Mouse (Mus musculus) midbrain, embryonic 11.5 days (tissue): Measurements from ENCODE around the gene Slc31a2. TPM values are rescaled to one million over a fixed set of nuclear protein-coding genes. Genes with fewer than 3 reads are reported as not detected.

Source experiments
- ATAC-seq: fragments of 200-750 bp; cut with Nextera tagmentation; 2 replicates; pipeline ENCODE4 v1.8.0; 2017; ENCODE audit warnings: moderate TSS enrichment, moderate library complexity; ENCODE audit not compliant: low FRiP score
- DNase-seq: peaks from one replicate; pipeline ENCODE4 v3.0.0; 2015; ENCODE audit warnings: low spot score; ENCODE audit errors: missing footprints
- H3K27ac ChIP-seq: fragments of 300-500 bp; sonication (generic); 2 replicates; pipeline ENCODE4 v1.5.1; 2014; ENCODE audit warnings: low read depth, low read length
- H3K27me3 ChIP-seq: fragments of 300-500 bp; sonication (generic); 2 replicates; pipeline ENCODE4 v1.6.1; 2014; ENCODE audit warnings: mild to moderate bottlenecking, low read length, moderate library complexity, mixed read lengths; ENCODE audit not compliant: control insufficient read depth, insufficient read depth
- H3K36me3 ChIP-seq: fragments of 300-500 bp; sonication (generic); 2 replicates; pipeline ENCODE4 v1.6.1; 2014; ENCODE audit warnings: mild to moderate bottlenecking, low read length, moderate library complexity, mixed read lengths; ENCODE audit not compliant: control insufficient read depth, insufficient read depth
- H3K4me1 ChIP-seq: fragments of 300-500 bp; sonication (generic); 2 replicates; pipeline ENCODE4 v1.6.1; 2014; ENCODE audit warnings: low read length; ENCODE audit not compliant: control insufficient read depth, insufficient read depth
- H3K4me2 ChIP-seq: fragments of 300-500 bp; sonication (generic); 2 replicates; pipeline ENCODE4 v1.6.1; 2014; ENCODE audit warnings: mild to moderate bottlenecking, moderate library complexity
- H3K4me3 ChIP-seq: fragments of 300-500 bp; sonication (generic); 2 replicates; pipeline ENCODE4 v1.5.1; 2014; ENCODE audit warnings: low read depth, low read length
- H3K9ac ChIP-seq: fragments of 300-500 bp; sonication (generic); 2 replicates; pipeline ENCODE4 v1.6.1; 2014; ENCODE audit warnings: low read length
- H3K9me3 ChIP-seq: fragments of 300-500 bp; sonication (generic); 2 replicates; pipeline ENCODE4 v1.6.1; 2016; ENCODE audit warnings: low read length; ENCODE audit not compliant: control insufficient read depth
- WGBS: fragments of 180-500 bp; shearing (Covaris S2); extraction: QIAGEN DNeasy Blood & Tissue Kit; methylation state at CpG from one replicate; pipeline ENCODE4 v1.1.7; 2014; 5-methylcytosine and 5-hydroxymethylcytosine counted together
- polyA plus RNA-seq: library from polyadenylated mRNA; unstranded; fragments of >200 nt; fragmentation: Nextera tagmentation; extraction: Ambion mirVana; gene quantifications from 2 replicates; pipeline ENCODE4 v1.2.1, GENCODE M21; 2014

Slc31a2 gene
- polyA plus RNA-seq, 1 experiment from 2014 or later = 9.1 TPM

DNA sequence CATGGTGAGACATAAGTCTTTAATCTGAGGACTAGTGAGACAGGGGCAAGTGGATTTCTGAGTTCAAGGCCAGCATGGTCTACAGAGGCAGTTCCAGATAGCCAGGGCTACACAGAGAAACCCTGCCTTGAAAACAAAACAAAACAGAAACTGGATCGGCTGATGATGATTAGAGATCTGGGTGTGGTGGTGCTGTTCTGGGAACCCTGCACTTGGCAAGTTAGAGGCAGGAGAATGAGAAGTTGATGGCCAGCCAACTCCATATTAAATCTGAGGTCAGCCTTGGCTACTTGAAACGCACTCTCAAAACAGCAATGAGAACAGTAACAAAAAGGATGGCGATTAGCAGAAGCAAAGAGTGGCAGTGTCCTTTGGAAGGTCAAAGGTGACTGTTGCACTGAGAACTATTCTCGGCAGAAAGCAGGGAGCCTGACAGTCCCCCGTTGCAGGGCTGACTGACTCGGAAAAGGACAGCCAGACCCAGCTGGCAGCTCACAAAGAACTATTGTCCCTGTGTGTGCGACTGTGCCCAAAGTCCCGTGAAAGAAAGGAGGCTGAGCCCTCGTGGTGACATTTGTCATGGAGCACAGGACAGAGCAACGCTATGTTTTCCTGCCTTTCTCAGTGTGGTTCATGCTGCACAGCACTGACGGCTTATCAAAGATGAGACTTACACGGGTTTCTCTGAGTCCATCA lies 12.6 kb downstream of the Slc31a2 start:
- H3K4me1 ChIP-seq = peaks cover 9% of the 10 kb centered on the region
- WGBS = 6% methylated on average over 12 of the region's 12 CpGs
- no peaks in the 10 kb centered on the region for H3K36me3 ChIP-seq

DNA sequence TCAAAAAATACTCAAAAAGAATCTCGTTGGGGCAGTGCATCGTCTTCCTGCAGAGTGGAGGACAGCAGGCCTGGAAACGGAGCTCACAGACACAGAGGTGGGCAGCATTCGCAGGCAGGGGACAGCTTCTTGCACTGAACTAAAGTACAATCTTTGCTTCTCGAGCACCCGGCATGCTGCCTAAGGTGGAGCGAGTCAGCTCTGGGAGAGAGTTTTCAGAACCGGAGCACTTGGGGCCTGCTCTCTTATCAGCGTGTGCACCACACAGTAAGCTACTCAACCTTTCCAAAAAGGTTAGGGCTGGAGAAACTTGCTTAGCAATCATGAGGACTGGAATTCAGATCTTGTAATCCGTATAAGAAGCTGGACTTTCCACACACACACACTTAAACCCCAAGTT lies 14.3 kb downstream of the Slc31a2 start:
- no peaks in the 10 kb centered on the region for H3K9me3 ChIP-seq
- H3K27me3 ChIP-seq = no peaks in the 10 kb centered on the region
- DNase-seq (no peak), ATAC-seq (no peak)
- H3K4me1 ChIP-seq = peaks cover 9% of the 10 kb centered on the region
- no peak overlapping the region for H3K9ac ChIP-seq
- H3K36me3 ChIP-seq = no peaks in the 10 kb centered on the region
- no peak overlapping the region for H3K27ac ChIP-seq
- H3K4me3 ChIP-seq = no peak overlapping the region
- no peak overlapping the region for H3K4me2 ChIP-seq
- 90% methylated on average over 10 of the region's 10 CpGs for WGBS

More for the DNA sequence above, 12.6 kb downstream of the Slc31a2 start:
- DNase-seq (peak; percentile 91), ATAC-seq (peak; percentile 88)
- H3K9me3 ChIP-seq = no peaks in the 10 kb centered on the region
- peak overlapping the region; percentile 23; the same call in 1 of the 2 replicates for H3K27ac ChIP-seq
- no peak overlapping the region; the same call in 1 of the 2 replicates for H3K4me2 ChIP-seq
- no peak overlapping the region for H3K4me3 ChIP-seq
- peak overlapping the region; percentile 9; the same call in 1 of the 2 replicates for H3K9ac ChIP-seq
- H3K27me3 ChIP-seq = no peaks in the 10 kb centered on the region

DNA sequence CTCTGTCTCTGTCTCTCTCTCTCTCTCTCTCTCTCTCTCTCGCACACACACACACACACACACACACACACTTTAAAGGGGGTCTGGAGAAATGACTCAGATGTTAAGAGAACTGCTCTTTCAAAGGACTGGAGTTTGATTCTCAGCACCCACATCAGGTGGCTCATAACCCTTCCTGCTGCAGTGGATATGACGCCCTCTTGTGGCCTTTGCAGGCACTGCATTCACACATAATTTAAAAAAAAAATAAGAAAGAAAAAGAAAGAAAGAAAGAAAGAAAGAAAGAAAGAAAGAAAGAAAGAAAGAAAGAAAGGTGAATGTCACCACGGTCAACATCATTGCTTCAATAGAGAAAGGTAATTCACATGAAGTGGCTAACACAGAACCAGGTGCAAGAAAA lies 14.9 kb downstream of the Slc31a2 start:
- no peak overlapping the region for H3K9ac ChIP-seq
- H3K9me3 ChIP-seq = no peaks in the 10 kb centered on the region
- no peak overlapping the region for H3K4me2 ChIP-seq
- DNase-seq (no peak), ATAC-seq (no peak)
- no peak overlapping the region for H3K4me3 ChIP-seq
- H3K36me3 ChIP-seq = no peaks in the 10 kb centered on the region
- 78% methylated on average over 3 of the region's 3 CpGs for WGBS
- H3K27ac ChIP-seq = no peak overlapping the region
- H3K4me1 ChIP-seq = peaks cover 9% of the 10 kb centered on the region
- H3K27me3 ChIP-seq = no peaks in the 10 kb centered on the region

DNA sequence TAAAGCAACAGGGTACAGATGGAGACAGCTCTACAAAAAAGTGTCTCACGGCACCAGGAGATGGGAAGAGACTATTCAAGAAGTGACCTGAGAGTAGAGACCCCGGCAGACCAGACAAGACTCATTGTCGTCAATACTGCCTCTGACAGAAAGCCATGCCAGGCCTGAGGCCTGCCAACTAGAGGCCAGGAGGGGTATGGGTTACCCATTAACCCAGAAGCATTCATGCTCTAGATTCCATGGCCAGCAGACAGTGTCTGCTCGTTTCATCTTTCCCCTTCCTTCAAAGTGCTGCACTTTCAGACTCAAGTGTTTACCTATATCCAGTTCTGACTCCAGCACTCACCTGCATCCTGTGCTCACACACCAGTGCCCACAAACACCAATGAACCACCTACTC lies 15.7 kb downstream of the Slc31a2 start:
- H3K4me1 ChIP-seq = peaks cover 9% of the 10 kb centered on the region
- H3K4me3 ChIP-seq = no peak overlapping the region
- WGBS = 88% methylated on average over 4 of the region's 4 CpGs
- no peaks in the 10 kb centered on the region for H3K9me3 ChIP-seq
- H3K36me3 ChIP-seq = no peaks in the 10 kb centered on the region
- H3K9ac ChIP-seq = no peak overlapping the region
- no peak overlapping the region for H3K4me2 ChIP-seq
- H3K27ac ChIP-seq = no peak overlapping the region
- DNase-seq (no peak), ATAC-seq (no peak)
- no peaks in the 10 kb centered on the region for H3K27me3 ChIP-seq

DNA sequence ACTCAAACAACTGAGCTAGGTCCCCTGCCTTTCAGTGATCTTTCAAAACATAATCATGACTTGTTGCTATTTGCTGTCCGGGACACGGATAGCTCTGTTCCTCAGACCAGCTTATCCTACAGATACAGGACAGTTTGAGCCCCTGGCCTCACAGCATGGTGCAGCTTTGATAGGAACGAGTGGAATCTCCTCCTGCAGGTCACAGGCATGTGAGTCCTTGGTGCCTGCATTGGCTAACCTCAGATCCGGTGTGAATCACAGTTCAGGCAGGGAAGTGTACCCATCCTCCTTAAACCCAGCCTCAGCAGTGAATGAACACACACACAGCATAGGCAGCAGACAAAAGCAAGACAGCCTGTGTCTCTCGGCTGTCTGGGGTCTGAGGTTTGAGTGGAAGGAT lies 19.0 kb downstream of the Slc31a2 start:
- Histone ChIP-seq H3K9ac (no peak overlapping the region), H3K4me1 (no peaks in the 10 kb centered on the region), H3K36me3 (no peaks in the 10 kb centered on the region), H3K27ac (no peak overlapping the region), H3K9me3 (no peaks in the 10 kb centered on the region), H3K4me3 (no peak overlapping the region), H3K27me3 (no peaks in the 10 kb centered on the region), H3K4me2 (no peak overlapping the region)
- WGBS = 53% methylated on average over 5 of the region's 5 CpGs
- DNase-seq (no peak), ATAC-seq (no peak)

DNA sequence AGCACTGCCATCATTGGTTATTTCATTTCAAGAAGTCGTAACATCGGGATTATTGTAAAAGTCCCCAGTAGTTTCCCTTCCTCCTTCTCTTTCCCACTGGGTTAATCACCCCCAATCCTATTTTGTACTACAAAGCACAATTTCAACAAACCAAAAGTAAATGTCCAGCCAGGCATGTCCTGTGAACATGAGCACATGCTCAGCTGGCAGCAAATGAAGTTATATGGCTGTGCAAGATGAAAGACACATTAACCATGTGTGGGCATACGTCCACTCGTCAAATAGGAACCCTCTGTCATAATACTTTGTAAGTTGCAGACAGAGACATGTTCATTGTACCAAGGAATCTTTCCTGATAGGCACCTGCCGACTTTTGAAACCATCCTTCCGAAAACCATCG lies 20.6 kb downstream of the Slc31a2 start:
- no peak overlapping the region for H3K4me2 ChIP-seq
- no peaks in the 10 kb centered on the region for H3K36me3 ChIP-seq
- H3K4me1 ChIP-seq = no peaks in the 10 kb centered on the region
- no peaks in the 10 kb centered on the region for H3K9me3 ChIP-seq
- H3K27ac ChIP-seq = no peak overlapping the region
- H3K9ac ChIP-seq = no peak overlapping the region
- no peaks in the 10 kb centered on the region for H3K27me3 ChIP-seq
- DNase-seq (no peak), ATAC-seq (no peak)
- H3K4me3 ChIP-seq = no peak overlapping the region
- WGBS = 90% methylated on average over 7 of the region's 7 CpGs

DNA sequence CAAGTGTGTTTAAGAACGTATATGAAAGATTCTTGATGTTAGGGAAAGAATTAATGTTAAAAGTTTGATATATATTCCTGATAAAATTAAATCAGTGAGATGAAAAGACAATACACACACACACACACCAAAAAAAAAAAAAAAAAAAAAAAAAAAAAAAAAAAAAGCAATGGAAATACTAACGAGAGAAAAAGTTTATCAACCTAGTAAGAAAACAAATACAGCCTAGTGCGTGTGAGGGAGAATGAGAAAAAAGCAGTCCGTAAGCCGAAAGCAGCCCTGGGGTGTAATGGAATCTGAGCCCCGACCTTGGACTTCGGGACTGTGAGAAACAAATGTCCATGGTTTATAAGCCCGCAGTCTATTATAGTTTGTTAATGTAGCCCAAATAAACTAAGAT lies 23.2 kb downstream of the Slc31a2 start:
- H3K4me2 ChIP-seq = no peak overlapping the region
- ATAC-seq (0 out of 2 replicates have a peak, but pooled peaks have one; percentile 3), DNase-seq (no peak)
- H3K4me3 ChIP-seq = no peak overlapping the region
- no peaks in the 10 kb centered on the region for H3K27me3 ChIP-seq
- H3K9me3 ChIP-seq = no peaks in the 10 kb centered on the region
- H3K9ac ChIP-seq = no peak overlapping the region
- no peaks in the 10 kb centered on the region for H3K4me1 ChIP-seq
- no peak overlapping the region for H3K27ac ChIP-seq
- 79% methylated on average over 8 of the region's 8 CpGs for WGBS
- no peaks in the 10 kb centered on the region for H3K36me3 ChIP-seq

DNA sequence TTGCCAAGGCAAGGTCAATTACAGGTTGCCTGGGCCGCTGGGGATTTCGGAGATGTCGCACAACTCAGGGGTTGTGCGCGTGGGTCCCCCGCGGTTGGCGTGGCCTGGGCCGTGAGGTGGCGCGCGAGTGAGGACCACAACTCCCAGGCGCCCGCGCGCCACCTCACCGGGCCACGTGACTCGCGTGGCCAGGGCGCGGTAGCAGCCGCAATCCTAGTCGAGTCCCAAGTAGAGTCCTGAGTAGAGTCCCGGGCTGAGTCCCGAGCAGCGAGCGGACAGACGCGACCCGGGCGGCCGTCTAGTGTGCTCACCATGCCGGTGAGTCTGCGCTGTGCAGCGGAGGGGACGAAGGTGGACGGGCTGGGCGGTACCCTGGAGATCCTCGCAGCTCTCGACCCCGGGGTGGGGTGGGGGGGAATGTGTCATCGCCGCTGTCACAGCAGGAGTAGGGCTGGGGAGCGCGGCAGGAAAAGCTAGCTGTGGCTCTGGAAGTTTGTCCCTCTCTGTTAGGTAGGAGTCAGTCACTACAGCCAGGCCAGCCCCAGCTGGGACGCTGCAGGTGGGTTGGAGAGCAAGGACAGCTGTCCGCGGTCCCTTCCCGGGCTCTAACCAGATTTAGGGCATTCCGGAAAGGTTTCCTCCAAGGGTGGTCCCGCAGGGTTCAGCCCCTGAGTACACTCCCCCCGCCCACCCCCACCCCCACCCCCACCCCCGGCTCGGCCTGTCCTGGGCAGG lies 24.1 kb downstream of the Slc31a2 start:
- whole genome bisulfite sequencing = under 1% methylated on average over 54 of the region's 55 CpGs
- H3K9me3 ChIP-seq = no peaks in the 10 kb centered on the region
- no peak overlapping the region; the same call in 1 of the 2 replicates for H3K27ac ChIP-seq

More for the DNA sequence above, 24.1 kb downstream of the Slc31a2 start:
- H3K4me1 ChIP-seq = no peaks in the 10 kb centered on the region
- peak; percentile 96 for DNase-seq
- peak overlapping the region; percentile 71 for H3K4me3 ChIP-seq
- peak; percentile 96 for ATAC-seq
- no peaks in the 10 kb centered on the region for H3K27me3 ChIP-seq
- peak overlapping the region; percentile 68 for H3K9ac ChIP-seq
- H3K4me2 ChIP-seq = peak overlapping the region; percentile 81
- H3K36me3 ChIP-seq = no peaks in the 10 kb centered on the region
